Mouse (Mus musculus) E14TG2a.4 (cell line): ENCODE results near the gene E2f4.

Experiments
- H3K27me3 ChIP-seq: 2 replicates; pipeline ENCODE4 v1.6.1; 2014; ENCODE audit warnings: low read length, control low read depth; ENCODE audit not compliant: insufficient read depth
- H3K36me3 ChIP-seq: 2 replicates; pipeline ENCODE4 v1.6.1; 2014; ENCODE audit warnings: low read length, control low read depth; ENCODE audit not compliant: insufficient read depth
- H3K4me1 ChIP-seq: replicated peaks from 2 replicates; pipeline ENCODE4 v1.6.1; 2014; ENCODE audit warnings: low read depth, low read length, control low read depth
- H3K4me3 ChIP-seq: replicated peaks from 2 replicates; pipeline ENCODE4 v1.5.1; 2014; ENCODE audit warnings: mild to moderate bottlenecking, low read length
- H3K9me3 ChIP-seq: 2 replicates; pipeline ENCODE4 v1.6.1; 2014; ENCODE audit warnings: low read length, control low read depth
- CTCF ChIP-seq: conservative IDR thresholded peaks from 2 replicates; pipeline ENCODE4 v1.5.1; 2014; ENCODE audit warnings: low read length
- NANOG ChIP-seq: IDR thresholded peaks from 2 replicates; pipeline ENCODE4 v1.6.1; 2014; ENCODE audit warnings: borderline replicate concordance, low read length, mixed read lengths
- POU5F1 ChIP-seq: IDR thresholded peaks from 2 replicates; pipeline ENCODE4 v1.6.1; 2014; ENCODE audit warnings: low read length, borderline replicate concordance

The E2f4 gene

GRCm38 (mm10) chr8:105350186-105350585 is 52.7 kb downstream of the E2f4 start:
- no peak overlapping the region for H3K4me3 ChIP-seq
- peaks cover 56% of the 10 kb centered on the region for H3K4me1 ChIP-seq
- H3K9me3 ChIP-seq = no peaks in the 10 kb centered on the region
- no peaks in the 10 kb centered on the region for H3K36me3 ChIP-seq
- peaks cover 41% of the 10 kb centered on the region for H3K27me3 ChIP-seq
- TF ChIP-seq POU5F1 (no peak), NANOG (no peak), CTCF (no peak)

- peaks cover 54% of the 10 kb centered on the region for H3K4me1 ChIP-seq
- H3K36me3 ChIP-seq = peaks cover 11% of the 10 kb centered on the region
- H3K4me3 ChIP-seq = no peak overlapping the region
- H3K9me3 ChIP-seq = no peaks in the 10 kb centered on the region
- H3K27me3 ChIP-seq = peaks cover 27% of the 10 kb centered on the region
- no peak for TF ChIP-seq NANOG
These were observed 56.2 kb downstream of the E2f4 start for GRCm38 (mm10) chr8:105353583-105354135.

GRCm38 (mm10) chr8:105354549-105354948 is 57.1 kb downstream of the E2f4 start:
- Histone ChIP-seq H3K36me3 (peaks cover 11% of the 10 kb centered on the region), H3K27me3 (peaks cover 19% of the 10 kb centered on the region), H3K4me3 (no peak overlapping the region), H3K9me3 (no peaks in the 10 kb centered on the region), H3K4me1 (peaks cover 59% of the 10 kb centered on the region)
- no peak for TF ChIP-seq NANOG
- TF ChIP-seq POU5F1 = no peak
- TF ChIP-seq CTCF = no peak
